Mouse (Mus musculus) kidney, embryonic 14.5 days (tissue): ENCODE results near the gene Plppr1. TPM values are rescaled to one million over a fixed set of nuclear protein-coding genes. Genes with fewer than 3 reads are reported as not detected.

ENCODE experiments used
- ATAC-seq: fragments of 200-750 bp; cut with Nextera tagmentation; 2 replicates; pipeline ENCODE4 v1.8.0; 2017; ENCODE audit warnings: moderate number of reproducible peaks, mild to moderate bottlenecking, moderate TSS enrichment, moderate library complexity; ENCODE audit not compliant: low FRiP score, low TSS enrichment
- H3K27ac ChIP-seq: fragments of 300-500 bp; sonication (generic); 2 replicates; pipeline ENCODE4 v1.5.1; 2014; ENCODE audit warnings: low read depth, mild to moderate bottlenecking, low read length, moderate library complexity, mixed read lengths
- H3K27me3 ChIP-seq: fragments of 300-500 bp; sonication (generic); 2 replicates; pipeline ENCODE4 v1.6.1; 2014; ENCODE audit warnings: mild to moderate bottlenecking, low read length; ENCODE audit not compliant: control insufficient read depth, insufficient read depth
- H3K36me3 ChIP-seq: fragments of 300-500 bp; sonication (generic); 2 replicates; pipeline ENCODE4 v1.6.1; 2014; ENCODE audit warnings: low read length, mixed read lengths; ENCODE audit not compliant: control insufficient read depth, insufficient read depth
- H3K4me1 ChIP-seq: fragments of 300-500 bp; sonication (generic); 2 replicates; pipeline ENCODE4 v1.6.1; 2014; ENCODE audit warnings: low read length, mixed read lengths; ENCODE audit not compliant: control insufficient read depth, insufficient read depth
- H3K4me2 ChIP-seq: fragments of 300-500 bp; sonication (generic); replicated peaks from 2 replicates; pipeline ENCODE4 v1.6.1; 2014; ENCODE audit warnings: low read depth, mild to moderate bottlenecking, low read length
- H3K4me3 ChIP-seq: fragments of 300-500 bp; sonication (generic); 2 replicates; pipeline ENCODE4 v1.5.1; 2014; ENCODE audit warnings: mild to moderate bottlenecking, low read length
- H3K9ac ChIP-seq: fragments of 300-500 bp; sonication (generic); 2 replicates; pipeline ENCODE4 v1.6.1; 2014; ENCODE audit warnings: low read depth, mild to moderate bottlenecking, low read length, moderate library complexity
- H3K9me3 ChIP-seq: fragments of 300-500 bp; sonication (generic); 2 replicates; pipeline ENCODE4 v1.6.1; 2016; ENCODE audit warnings: low read length; ENCODE audit not compliant: control insufficient read depth
- WGBS: fragments of 180-500 bp; shearing (Covaris S2); extraction: QIAGEN DNeasy Blood & Tissue Kit; methylation state at CpG from one replicate; pipeline ENCODE4 v1.1.7; 2014; 5-methylcytosine and 5-hydroxymethylcytosine counted together
- polyA plus RNA-seq: library from polyadenylated mRNA; unstranded; fragments of >200 nt; fragmentation: Nextera tagmentation; extraction: Ambion mirVana; gene quantifications from 2 replicates; pipeline ENCODE4 v1.2.1, GENCODE M21; 2014

The Plppr1 gene
- polyA plus RNA-seq, 1 experiment from 2014 or later: 4.5 TPM

DNA sequence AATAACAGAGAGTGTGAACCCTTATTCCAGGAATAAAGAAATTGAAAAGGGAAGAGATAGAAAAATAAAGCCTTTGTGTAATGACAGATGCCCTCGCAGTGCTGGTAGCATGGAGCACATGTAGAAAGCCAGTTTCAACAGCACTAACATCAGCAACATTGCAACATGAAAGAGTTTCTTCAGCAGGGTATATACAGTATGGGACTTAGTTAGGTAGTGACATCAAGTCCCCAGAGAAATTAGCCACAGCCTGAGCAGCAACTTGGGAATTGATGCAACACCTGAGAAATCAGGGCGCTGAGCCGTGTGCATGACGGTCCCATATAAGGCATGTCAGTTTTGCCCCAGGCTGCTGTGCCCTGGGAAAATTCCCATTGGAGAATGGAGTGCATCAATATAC, 179.0 kb downstream of the Plppr1 start:
- Histone ChIP-seq H3K4me1 (no peaks in the 10 kb centered on the region), H3K4me2 (no peak overlapping the region), H3K4me3 (no peak overlapping the region), H3K9me3 (no peaks in the 10 kb centered on the region), H3K27me3 (no peaks in the 10 kb centered on the region), H3K27ac (no peak overlapping the region), H3K9ac (no peak overlapping the region), H3K36me3 (no peaks in the 10 kb centered on the region)
- 89% methylated on average over 4 of the region's 4 CpGs for WGBS
- no peak for ATAC-seq

DNA sequence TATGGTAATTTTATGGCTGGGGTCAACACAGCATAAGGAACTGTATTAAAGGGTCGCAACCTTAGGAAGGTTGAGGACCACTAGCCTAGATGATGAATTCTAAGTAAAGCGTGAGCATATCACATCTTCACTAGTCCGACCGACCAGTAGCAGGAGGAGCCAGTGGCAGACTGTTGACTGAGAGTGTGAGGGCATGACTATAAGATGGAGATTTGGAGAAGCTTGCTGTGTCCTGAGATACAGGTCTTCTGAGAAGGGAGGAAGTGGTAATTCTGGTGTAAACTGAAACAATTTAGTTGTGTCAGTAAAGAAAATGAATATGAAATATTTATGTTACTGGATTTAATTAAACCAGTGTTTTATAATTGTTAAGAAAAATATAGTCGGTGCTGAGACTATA, 180.4 kb downstream of the Plppr1 start:
- no peaks in the 10 kb centered on the region for H3K36me3 ChIP-seq
- ATAC-seq: no peak
- no peak overlapping the region for H3K27ac ChIP-seq
- no peak overlapping the region for H3K4me3 ChIP-seq
- no peaks in the 10 kb centered on the region for H3K4me1 ChIP-seq
- 90% methylated on average over 5 of the region's 5 CpGs for WGBS
- no peak overlapping the region for H3K4me2 ChIP-seq
- H3K9ac ChIP-seq: no peak overlapping the region
- H3K27me3 ChIP-seq: no peaks in the 10 kb centered on the region
- H3K9me3 ChIP-seq: no peaks in the 10 kb centered on the region

DNA sequence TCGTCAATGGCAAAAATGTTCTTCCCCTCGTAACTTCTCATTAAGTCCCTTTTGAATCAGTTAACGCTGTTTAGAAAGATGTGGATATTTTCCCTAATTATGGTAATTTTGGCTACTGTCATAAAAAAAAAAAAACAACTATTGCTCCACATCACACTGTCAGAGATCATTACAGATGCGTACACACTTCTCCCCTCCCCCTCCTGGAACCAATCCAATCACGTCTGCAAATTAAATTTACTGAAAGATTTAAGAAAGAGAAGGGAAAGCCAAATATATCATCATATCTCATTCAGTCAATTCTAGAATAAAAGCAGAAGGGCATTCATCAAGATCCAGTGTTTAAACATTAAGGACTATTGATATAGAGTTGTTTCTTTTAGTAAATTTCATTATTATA, 185.7 kb downstream of the Plppr1 start:
- H3K9ac ChIP-seq: no peak overlapping the region
- no peaks in the 10 kb centered on the region for H3K9me3 ChIP-seq
- ATAC-seq: no peak
- H3K4me1 ChIP-seq: no peaks in the 10 kb centered on the region
- H3K27me3 ChIP-seq: no peaks in the 10 kb centered on the region
- no peak overlapping the region for H3K27ac ChIP-seq
- 73% methylated on average over 5 of the region's 5 CpGs for WGBS
- H3K4me2 ChIP-seq: no peak overlapping the region
- no peak overlapping the region for H3K4me3 ChIP-seq
- no peaks in the 10 kb centered on the region for H3K36me3 ChIP-seq

DNA sequence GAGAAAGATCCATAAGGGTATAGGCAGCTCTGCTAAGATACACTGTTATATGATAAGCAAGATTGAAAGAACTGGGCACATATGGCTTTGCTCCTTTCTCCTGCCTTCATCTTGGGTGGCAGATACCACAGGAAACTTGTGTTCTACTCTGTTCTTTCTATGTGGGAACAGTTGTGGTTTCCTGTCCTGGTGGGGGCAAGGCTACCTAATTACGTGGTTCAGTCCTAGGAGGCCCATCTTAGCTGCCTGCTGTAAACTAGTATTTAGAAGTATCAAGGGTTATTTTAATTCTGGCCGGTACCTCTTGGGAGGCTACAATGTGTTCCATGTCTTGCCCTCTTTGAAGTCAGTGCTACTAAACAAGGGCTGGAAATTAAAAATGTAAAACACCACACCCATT, 186.2 kb downstream of the Plppr1 start:
- Histone ChIP-seq H3K4me2 (no peak overlapping the region), H3K9me3 (no peaks in the 10 kb centered on the region), H3K9ac (no peak overlapping the region), H3K27me3 (no peaks in the 10 kb centered on the region), H3K36me3 (no peaks in the 10 kb centered on the region), H3K4me3 (no peak overlapping the region), H3K27ac (no peak overlapping the region), H3K4me1 (no peaks in the 10 kb centered on the region)
- WGBS: 90% methylated on average over 2 of the region's 2 CpGs
- ATAC-seq: no peak

DNA sequence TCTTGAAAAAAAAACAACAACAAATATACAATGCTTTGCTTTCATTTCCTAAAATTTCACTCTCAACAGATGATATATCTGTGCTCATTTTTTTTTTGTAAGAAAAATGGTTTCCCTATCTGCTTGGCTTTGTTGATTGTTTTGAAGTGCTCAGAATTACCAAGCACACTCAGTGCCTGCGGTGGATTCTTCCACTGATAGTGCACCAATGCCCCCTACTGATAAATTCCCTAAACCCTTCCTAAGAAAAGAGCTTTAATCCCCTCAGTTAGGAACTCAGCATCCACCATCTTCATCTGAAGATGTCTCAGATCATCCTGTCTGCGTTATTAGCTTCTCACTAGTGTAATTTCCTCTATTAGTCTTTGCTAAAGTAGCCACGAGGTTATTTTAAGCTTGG, 192.2 kb downstream of the Plppr1 start:
- Histone ChIP-seq H3K9ac (no peak overlapping the region), H3K27me3 (no peaks in the 10 kb centered on the region), H3K9me3 (no peaks in the 10 kb centered on the region), H3K4me2 (no peak overlapping the region), H3K4me3 (no peak overlapping the region), H3K4me1 (no peaks in the 10 kb centered on the region), H3K36me3 (no peaks in the 10 kb centered on the region), H3K27ac (no peak overlapping the region)
- 16% methylated on average over 3 of the region's 3 CpGs for WGBS
- no peak for ATAC-seq

DNA sequence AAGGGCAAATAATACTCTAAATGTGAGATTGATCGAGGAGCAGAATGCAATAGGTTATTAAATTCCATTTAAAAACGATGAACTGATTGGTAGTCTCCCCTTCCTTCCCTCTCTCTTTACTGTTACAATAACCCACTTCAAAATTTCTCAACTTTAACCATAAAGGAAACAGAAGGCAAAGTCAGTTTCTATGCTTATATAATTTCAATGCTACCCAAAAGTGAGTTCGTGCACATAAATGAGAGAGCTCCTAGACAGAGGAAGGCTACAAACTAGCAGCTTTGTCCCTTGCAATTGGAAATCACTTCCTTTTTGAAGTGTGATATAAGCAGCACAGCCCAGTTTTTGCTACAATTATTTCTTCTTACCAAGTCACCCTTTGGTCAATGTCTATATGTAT, 193.1 kb downstream of the Plppr1 start:
- no peak for ATAC-seq
- 84% methylated on average over 3 of the region's 3 CpGs for WGBS
- no peaks in the 10 kb centered on the region for H3K36me3 ChIP-seq

DNA sequence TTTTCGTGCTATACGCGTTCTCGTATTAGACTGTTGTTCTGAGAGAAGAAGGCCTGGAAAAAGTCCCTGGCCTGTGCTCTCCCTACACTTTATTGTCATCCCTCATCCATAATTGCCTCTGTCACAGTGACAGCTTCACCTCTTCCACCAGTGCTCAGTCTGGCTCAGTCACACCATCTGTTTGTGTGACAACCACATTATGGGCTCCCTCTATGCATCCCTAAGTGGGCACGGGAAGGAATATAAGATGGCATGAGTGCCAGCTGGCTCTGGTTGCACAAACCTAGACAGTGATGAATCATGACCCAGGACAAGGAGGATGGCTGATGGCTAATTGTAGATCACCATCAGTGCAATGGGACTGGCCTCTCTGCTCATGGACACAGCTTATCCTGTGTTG, 219.4 kb downstream of the Plppr1 start:
- Histone ChIP-seq H3K4me1 (no peaks in the 10 kb centered on the region), H3K9me3 (no peaks in the 10 kb centered on the region), H3K4me2 (no peak overlapping the region), H3K9ac (no peak overlapping the region), H3K27me3 (no peaks in the 10 kb centered on the region), H3K4me3 (no peak overlapping the region), H3K36me3 (no peaks in the 10 kb centered on the region), H3K27ac (no peak overlapping the region)
- WGBS: 86% methylated on average over 5 of the region's 5 CpGs
- ATAC-seq: no peak

More for the DNA sequence above, 193.1 kb downstream of the Plppr1 start:
- no peaks in the 10 kb centered on the region for H3K4me1 ChIP-seq
- no peak overlapping the region for H3K9ac ChIP-seq
- H3K27me3 ChIP-seq: no peaks in the 10 kb centered on the region
- no peak overlapping the region for H3K4me3 ChIP-seq
- no peak overlapping the region for H3K4me2 ChIP-seq
- H3K27ac ChIP-seq: no peak overlapping the region
- no peaks in the 10 kb centered on the region for H3K9me3 ChIP-seq

DNA sequence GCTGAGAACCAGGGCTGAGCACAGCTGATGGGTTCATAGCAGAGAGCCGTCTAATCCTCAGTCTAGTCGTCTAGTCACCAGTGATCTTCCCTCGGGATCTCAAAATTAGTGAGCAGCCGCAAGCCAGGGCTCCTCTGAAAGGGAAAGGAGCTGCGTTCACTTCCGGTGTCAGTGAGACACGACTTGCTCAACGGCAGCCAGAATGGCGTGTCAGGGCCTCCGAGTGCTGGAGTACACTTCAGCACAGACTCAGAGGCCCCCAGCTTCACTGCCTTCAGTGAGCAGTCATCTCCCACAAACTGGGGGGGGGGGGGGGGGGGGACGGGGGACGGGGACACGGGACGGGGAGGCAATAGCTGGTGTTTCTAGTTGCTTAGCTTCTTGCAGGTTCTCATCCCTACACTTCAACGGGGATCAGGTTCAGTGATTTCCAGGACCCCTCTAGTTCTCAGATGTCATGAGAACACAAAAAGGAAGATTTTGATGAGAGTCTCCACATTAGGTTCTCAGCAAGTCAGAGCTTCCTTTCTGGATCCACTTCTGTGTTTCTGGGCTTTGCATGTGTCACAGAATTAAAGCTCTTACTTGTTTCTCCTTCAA, 225.7 kb downstream of the Plppr1 start:
- WGBS: 41% methylated on average over 11 of the region's 15 CpGs
- no peak overlapping the region for H3K4me2 ChIP-seq

DNA sequence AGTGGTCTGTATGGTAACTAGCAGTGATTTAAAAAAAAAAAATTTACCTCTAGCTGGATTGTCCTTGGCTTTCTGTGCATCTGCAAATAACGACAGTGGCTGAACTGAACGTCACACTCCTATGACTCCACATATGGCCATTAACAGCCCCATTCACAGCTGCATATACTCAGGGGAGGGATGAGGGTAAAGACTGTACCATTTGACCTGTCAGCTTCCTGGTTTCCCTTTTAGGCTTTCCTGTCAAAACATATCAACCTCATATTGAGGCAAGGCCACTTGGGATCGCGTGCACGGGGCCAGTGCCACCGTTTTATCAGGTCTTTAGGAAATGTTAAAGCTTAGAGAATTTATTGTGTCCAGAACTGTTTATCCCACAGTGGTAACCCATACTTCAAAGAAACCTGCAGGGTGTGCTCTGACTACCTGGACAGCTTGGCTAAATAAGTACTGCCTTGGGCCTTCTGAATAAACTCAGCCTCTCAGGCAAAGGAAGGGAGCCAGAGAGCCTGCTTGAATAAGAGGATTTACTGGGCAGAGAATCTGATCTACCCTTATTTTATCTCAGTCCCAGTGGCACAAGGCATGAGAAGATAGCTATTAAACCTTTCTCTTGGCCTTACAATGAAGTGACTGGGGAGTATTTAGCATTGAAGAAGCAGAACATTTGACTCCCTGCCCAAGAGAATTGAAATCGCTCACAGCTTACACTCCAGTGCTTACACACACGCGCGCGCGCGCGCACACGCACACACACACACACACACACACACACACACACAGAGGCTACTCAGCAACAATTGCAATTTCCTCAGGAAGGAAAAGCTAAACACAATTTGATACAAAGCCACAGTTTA, 226.5 kb downstream of the Plppr1 start:
- Histone ChIP-seq H3K36me3 (no peaks in the 10 kb centered on the region), H3K9ac (no peak overlapping the region), H3K4me1 (0 out of 2 replicates have a peak, but pooled peaks cover 4% of the 10 kb centered on the region), H3K4me2 (no peak overlapping the region), H3K4me3 (no peak overlapping the region), H3K27ac (0 out of 2 replicates have a peak overlapping the region, but pooled peaks have one; percentile 37), H3K27me3 (no peaks in the 10 kb centered on the region), H3K9me3 (no peaks in the 10 kb centered on the region)
- peak; percentile 64; the same call in 1 of the 2 replicates for ATAC-seq
- WGBS: 50% methylated on average over 15 of the region's 15 CpGs

More for the DNA sequence above, 225.7 kb downstream of the Plppr1 start:
- peak; percentile 68 for ATAC-seq
- Histone ChIP-seq H3K4me1 (0 out of 2 replicates have a peak, but pooled peaks cover 4% of the 10 kb centered on the region), H3K9ac (no peak overlapping the region), H3K36me3 (no peaks in the 10 kb centered on the region), H3K4me3 (no peak overlapping the region), H3K27me3 (no peaks in the 10 kb centered on the region), H3K27ac (no peak overlapping the region), H3K9me3 (no peaks in the 10 kb centered on the region)
